Mouse (Mus musculus): ENCODE results near the gene Naxe. TPM values are rescaled to one million over a fixed set of nuclear protein-coding genes. Genes with fewer than 3 reads are reported as not detected.
A peak's percentile ranks its signal among the peaks of the same experiment; 100 is the strongest.

Gene Naxe
- polyA plus RNA-seq, 1 experiment from 2014 or later: 150 TPM

GRCm38 (mm10) chr3:88035561-88036293, 22.6 kb downstream of the Naxe start:
- no peak overlapping the region for H3K4me2 ChIP-seq (ENCODE audit: low read length)
- H3K27ac ChIP-seq (replicated peaks; ENCODE audit: low read depth, low read length): no peak overlapping the region
- no peak for DNase-seq
- no peak overlapping the region for H3K4me3 ChIP-seq (replicated peaks; ENCODE audit: low read depth, low read length)
- no peaks in the 10 kb centered on the region for H3K9me3 ChIP-seq (ENCODE audit: control insufficient read depth, low read length)
- no peaks in the 10 kb centered on the region for H3K4me1 ChIP-seq (ENCODE audit: control insufficient read depth, insufficient read depth, low read length)
- H3K9ac ChIP-seq (replicated peaks; ENCODE audit: low read length): no peak overlapping the region
- 69% methylated on average over 1 of the region's 1 CpGs for WGBS
- H3K27me3 ChIP-seq (ENCODE audit: control insufficient read depth, insufficient read depth, low read length): no peaks in the 10 kb centered on the region
- no peak for ATAC-seq (ENCODE audit: low FRiP score, low TSS enrichment)
- H3K36me3 ChIP-seq (ENCODE audit: control insufficient read depth, insufficient read depth, low read length): no peaks in the 10 kb centered on the region

- 77% methylated on average over 5 of the region's 5 CpGs for WGBS
- H3K4me3 ChIP-seq (replicated peaks; ENCODE audit: low read depth, low read length): no peak overlapping the region
- H3K9me3 ChIP-seq (ENCODE audit: control insufficient read depth, low read length): no peaks in the 10 kb centered on the region
- no peaks in the 10 kb centered on the region for H3K36me3 ChIP-seq (ENCODE audit: control insufficient read depth, insufficient read depth, low read length)
- H3K27me3 ChIP-seq (ENCODE audit: control insufficient read depth, insufficient read depth, low read length): no peaks in the 10 kb centered on the region
- ATAC-seq (ENCODE audit: low FRiP score, low TSS enrichment) (no peak), DNase-seq (no peak)
- H3K27ac ChIP-seq (replicated peaks; ENCODE audit: low read depth, low read length): no peak overlapping the region
- H3K9ac ChIP-seq (replicated peaks; ENCODE audit: low read length): no peak overlapping the region
- no peak overlapping the region for H3K4me2 ChIP-seq (ENCODE audit: low read length)
- no peaks in the 10 kb centered on the region for H3K4me1 ChIP-seq (ENCODE audit: control insufficient read depth, insufficient read depth, low read length)
Measured at GRCm38 (mm10) chr3:88033506-88033905, 24.8 kb downstream of the Naxe start.

- Histone ChIP-seq H3K4me1 (ENCODE audit: control insufficient read depth, insufficient read depth, low read length) (no peaks in the 10 kb centered on the region), H3K36me3 (ENCODE audit: control insufficient read depth, insufficient read depth, low read length) (no peaks in the 10 kb centered on the region), H3K9me3 (ENCODE audit: control insufficient read depth, low read length) (peaks cover 7% of the 10 kb centered on the region; the same call in 1 of the 2 replicates), H3K4me2 (ENCODE audit: low read length) (no peak overlapping the region), H3K9ac (replicated peaks; ENCODE audit: low read length) (no peak overlapping the region), H3K4me3 (replicated peaks; ENCODE audit: low read depth, low read length) (no peak overlapping the region), H3K27ac (replicated peaks; ENCODE audit: low read depth, low read length) (no peak overlapping the region), H3K27me3 (ENCODE audit: control insufficient read depth, insufficient read depth, low read length) (peaks cover 1% of the 10 kb centered on the region)
- ATAC-seq (ENCODE audit: low FRiP score, low TSS enrichment) (no peak), DNase-seq (peak; percentile 8)
- 16% methylated on average over 19 of the region's 19 CpGs for WGBS
Measured at GRCm38 (mm10) chr3:88030608-88031395, 27.5 kb downstream of the Naxe start.

- H3K9ac ChIP-seq (replicated peaks; ENCODE audit: low read length): no peak within 1 kb of the TSS
- DNase-seq: no peak
- peaks cover 7% of the 10 kb centered on the region; the same call in 1 of the 2 replicates for H3K9me3 ChIP-seq (ENCODE audit: control insufficient read depth, low read length)
- H3K4me1 ChIP-seq (ENCODE audit: control insufficient read depth, insufficient read depth, low read length): peaks cover 12% of the 10 kb centered on the region
- ATAC-seq (ENCODE audit: low FRiP score, low TSS enrichment): no peak
- no peak within 1 kb of the TSS for H3K27ac ChIP-seq (replicated peaks; ENCODE audit: low read depth, low read length)
- no peak within 1 kb of the TSS for H3K4me3 ChIP-seq (replicated peaks; ENCODE audit: low read depth, low read length)
- H3K27me3 ChIP-seq (ENCODE audit: control insufficient read depth, insufficient read depth, low read length): peaks cover 33% of the 10 kb centered on the region
- no peak within 1 kb of the TSS for H3K4me2 ChIP-seq (ENCODE audit: low read length)
- 48% methylated on average over 5 of the region's 5 CpGs for WGBS
- no peaks in the 10 kb centered on the region for H3K36me3 ChIP-seq (ENCODE audit: control insufficient read depth, insufficient read depth, low read length)
Measured at GRCm38 (mm10) chr3:88027434-88028186, 30.7 kb downstream of the Naxe start, which contains the start of gene Hapln2. TSS of gene Hapln2 (minus strand) at chr3:88027583.

GRCm38 (mm10) chr3:88026823-88027222, 31.5 kb downstream of the Naxe start:
- Histone ChIP-seq H3K9me3 (ENCODE audit: control insufficient read depth, low read length) (peaks cover 7% of the 10 kb centered on the region; the same call in 1 of the 2 replicates), H3K27ac (replicated peaks; ENCODE audit: low read depth, low read length) (no peak overlapping the region), H3K9ac (replicated peaks; ENCODE audit: low read length) (no peak overlapping the region), H3K36me3 (ENCODE audit: control insufficient read depth, insufficient read depth, low read length) (no peaks in the 10 kb centered on the region), H3K4me2 (ENCODE audit: low read length) (no peak overlapping the region), H3K27me3 (ENCODE audit: control insufficient read depth, insufficient read depth, low read length) (peaks cover 41% of the 10 kb centered on the region), H3K4me3 (replicated peaks; ENCODE audit: low read depth, low read length) (no peak overlapping the region), H3K4me1 (ENCODE audit: control insufficient read depth, insufficient read depth, low read length) (peaks cover 16% of the 10 kb centered on the region)
- ATAC-seq (ENCODE audit: low FRiP score, low TSS enrichment): no peak
- 71% methylated on average over 7 of the region's 7 CpGs for WGBS
- DNase-seq: no peak

- H3K4me1 ChIP-seq (ENCODE audit: control insufficient read depth, insufficient read depth, low read length): peaks cover 16% of the 10 kb centered on the region
- H3K36me3 ChIP-seq (ENCODE audit: control insufficient read depth, insufficient read depth, low read length): no peaks in the 10 kb centered on the region
- peak; percentile 66 for DNase-seq
- peaks cover 61% of the 10 kb centered on the region for H3K27me3 ChIP-seq (ENCODE audit: control insufficient read depth, insufficient read depth, low read length)
- H3K4me3 ChIP-seq (replicated peaks; ENCODE audit: low read depth, low read length): peak overlapping the region; percentile 51
- no peak overlapping the region for H3K27ac ChIP-seq (replicated peaks; ENCODE audit: low read depth, low read length)
- H3K4me2 ChIP-seq (ENCODE audit: low read length): peak overlapping the region; percentile 94
- peak overlapping the region; percentile 51 for H3K9ac ChIP-seq (replicated peaks; ENCODE audit: low read length)
- ATAC-seq (ENCODE audit: low FRiP score, low TSS enrichment): peak; percentile 55; the same call in 1 of the 2 replicates
- H3K9me3 ChIP-seq (ENCODE audit: control insufficient read depth, low read length): peaks cover 6% of the 10 kb centered on the region; the same call in 1 of the 2 replicates
- WGBS: under 1% methylated on average over 81 of the region's 81 CpGs
Measured at GRCm38 (mm10) chr3:88023192-88024074, 34.9 kb downstream of the Naxe start.

GRCm38 (mm10) chr3:88022322-88023191, 35.7 kb downstream of the Naxe start:
- H3K4me2 ChIP-seq (ENCODE audit: low read length): peak overlapping the region; percentile 94
- peak overlapping the region; percentile 51 for H3K4me3 ChIP-seq (replicated peaks; ENCODE audit: low read depth, low read length)
- H3K9ac ChIP-seq (replicated peaks; ENCODE audit: low read length): peak overlapping the region; percentile 51
- no peak overlapping the region for H3K27ac ChIP-seq (replicated peaks; ENCODE audit: low read depth, low read length)
- H3K4me1 ChIP-seq (ENCODE audit: control insufficient read depth, insufficient read depth, low read length): peaks cover 16% of the 10 kb centered on the region
- no peaks in the 10 kb centered on the region for H3K36me3 ChIP-seq (ENCODE audit: control insufficient read depth, insufficient read depth, low read length)
- H3K9me3 ChIP-seq (ENCODE audit: control insufficient read depth, low read length): no peaks in the 10 kb centered on the region
- H3K27me3 ChIP-seq (ENCODE audit: control insufficient read depth, insufficient read depth, low read length): peaks cover 61% of the 10 kb centered on the region
- under 1% methylated on average over 65 of the region's 66 CpGs for WGBS
- ATAC-seq (ENCODE audit: low FRiP score, low TSS enrichment): peak; percentile 80
- peak; percentile 85 for DNase-seq
